In the genomic region with DNA sequence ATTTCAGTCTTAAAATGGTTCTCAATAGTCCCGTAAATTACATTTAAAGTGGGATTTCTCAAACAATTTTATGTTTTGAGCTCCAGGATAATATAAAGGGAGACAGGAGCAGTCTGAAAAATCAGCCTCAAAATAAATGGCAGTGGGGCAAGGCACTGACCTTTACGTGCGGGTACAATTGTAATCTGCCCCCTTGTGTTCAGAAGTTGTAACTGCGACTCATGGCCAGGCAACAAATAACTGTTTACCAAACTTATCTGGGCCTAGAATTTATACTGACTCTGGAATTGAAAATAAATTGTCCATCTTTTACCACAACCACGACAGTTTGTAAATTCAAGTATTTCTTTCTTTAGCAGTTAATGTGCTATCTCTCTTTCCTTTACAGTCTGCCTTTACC, we compare ENCODE assay signal across 10 mouse cellular contexts. TPM values are rescaled to one million over a fixed set of nuclear protein-coding genes. Genes with fewer than 3 reads are reported as not detected.
A peak's percentile ranks its signal among the peaks of the same experiment; 100 is the strongest.
DNase-seq lines count a peak whose midpoint lies in the region; ATAC-seq and TF ChIP-seq lines count a peak whose summit lies in the region.
"Had no signal": no experiment of that assay in that cellular context is flagged by ENCODE, and none has a peak within 500 bp of the region (broad histone marks: within the 10 kb centered on the region; RNA-seq: fewer than 3 reads in every experiment).

No protein-coding gene starts in this region.

- ATAC-seq in liver, embryonic 11.5 days (replicated peaks; ENCODE audit: low FRiP score), result no peak
- no peak for ATAC-seq in Patski
- no peak for ATAC-seq in erythroid progenitor cell, adult 5-6 weeks (replicated peaks; ENCODE audit: low FRiP score, poor library complexity, severe bottlenecking)

- no peak overlapping the region for H3K4me3 ChIP-seq in liver, adult 2 months (ENCODE audit: insufficient read depth, low read depth, low read length)
- H3K4me3 ChIP-seq in liver, embryonic 11.5 days (ENCODE audit: low read depth, low read length), result no peak overlapping the region

- CTCF ChIA-PET in Patski (lab: Charles Lee), result no interaction called here

- H3K4me2 ChIP-seq in liver, embryonic 11.5 days, result no peak overlapping the region

- no peak overlapping the region for H3K27ac ChIP-seq in liver, adult 2 months (replicated peaks; ENCODE audit: insufficient read depth, low read depth, low read length)
- no peak overlapping the region for H3K27ac ChIP-seq in liver, embryonic 11.5 days (ENCODE audit: low read depth, low read length)

- WGBS in liver, adult 2 months, result 8% methylated on average over 5 of the region's 5 CpGs
- 20% methylated on average over 5 of the region's 5 CpGs for WGBS in liver, embryonic 11.5 days

- DNase-seq in cerebellum, adult 18-20 months, result peak; percentile 10 to 15
- DNase-seq in cerebellum, adult 11 months, result no peak
- peak; percentile 43 for DNase-seq in liver, adult 2 months (ENCODE audit: extremely low read depth, low read depth, low spot score)
- no peak for DNase-seq in liver, embryonic 11.5 days (ENCODE audit: low spot score)
- DNase-seq in Patski (ENCODE audit: low read depth, low spot score), result no peak
- peak; percentile 20 for DNase-seq in hindlimb bud, embryonic 11.5 days (ENCODE audit: extremely low spot score, low read depth, low spot score)
- no peak for DNase-seq in right cerebral cortex, adult 18-20 months

- H3K4me1 ChIP-seq in liver, adult 2 months (ENCODE audit: control insufficient read depth, insufficient read depth, low read length), result peaks cover 3% of the 10 kb centered on the region
- no peaks in the 10 kb centered on the region for H3K4me1 ChIP-seq in liver, embryonic 11.5 days (replicated peaks; ENCODE audit: control insufficient read depth, insufficient read depth, low read length)

- no peaks in the 10 kb centered on the region for H3K27me3 ChIP-seq in liver, adult 2 months (ENCODE audit: control insufficient read depth, insufficient read depth, low read length)
- H3K27me3 ChIP-seq in liver, embryonic 11.5 days (replicated peaks; ENCODE audit: control insufficient read depth, insufficient read depth, low read length), result no peaks in the 10 kb centered on the region
- peaks cover 17% of the 10 kb centered on the region for H3K27me3 ChIP-seq in Patski

- TF ChIP-seq POLR2A in liver, adult 2 months (IDR thresholded peaks at IDR 0.05; ENCODE audit: extremely low read depth, insufficient read depth, low read length), result no peak

- peak; percentile 53 for TF ChIP-seq CTCF in liver, adult 2 months (IDR thresholded peaks at IDR 0.05; ENCODE audit: low read depth, low read length)
- peak; percentile 81 for TF ChIP-seq CTCF in Patski (IDR thresholded peaks at IDR 0.05)

- POLR2A ChIA-PET in Patski (lab: Charles Lee), result no interaction called here

- no peaks in the 10 kb centered on the region for H3K79me2 ChIP-seq in liver, adult 2 months (ENCODE audit: control insufficient read depth, insufficient read depth, low read length)

- no peaks in the 10 kb centered on the region for H3K36me3 ChIP-seq in liver, adult 2 months (ENCODE audit: control insufficient read depth, insufficient read depth, low read length)
- no peaks in the 10 kb centered on the region for H3K36me3 ChIP-seq in liver, embryonic 11.5 days (ENCODE audit: control insufficient read depth, insufficient read depth, low read length)

- no peak overlapping the region for H3K9ac ChIP-seq in liver, adult 2 months (ENCODE audit: low read depth, low read length)
- no peak overlapping the region for H3K9ac ChIP-seq in liver, embryonic 11.5 days (ENCODE audit: low read depth, low read length)

- H3K9me3 ChIP-seq in liver, embryonic 11.5 days (ENCODE audit: control insufficient read depth, low read length), result no peaks in the 10 kb centered on the region

- in situ Hi-C loops in Patski (cut with MboI; ENCODE audit: low pct_unique_long_range_greater_than_20kb), result no loop called here

RNA-seq across cellular contexts. Expression of gene Krtap19-1, which starts 17.8 kb away (rescaled TPM):
- total RNA-seq in liver, adult 2 months (2014; rRNA removed), result not detected in 2 replicates
- not detected in 2 replicates for polyA plus RNA-seq in liver, adult 2 months (2012; rRNA removed)
- not detected in 2 replicates for polyA plus RNA-seq in liver, embryonic 11.5 days (2014; fragmentation: Nextera tagmentation; extraction: Ambion mirVana)
- not detected for polyA plus RNA-seq in Patski (2021)
- total RNA-seq in erythroid progenitor cell, adult 5-6 weeks (2015; ENCODE audit: low replicate concordance), result not detected in 2 replicates
- total RNA-seq in erythroid progenitor cell, adult 5-6 weeks (2017; ENCODE audit: low replicate concordance), result not detected in 2 replicates
- total RNA-seq: hematopoietic stem cell, adult 5-6 weeks; neutrophil, adult 5-6 weeks had no signal

RNA-seq across cellular contexts. Expression of gene Krtap19-2, which starts 22.6 kb away (rescaled TPM):
- not detected in 2 replicates for total RNA-seq in liver, adult 2 months (2014; rRNA removed)
- polyA plus RNA-seq in liver, adult 2 months (2012; rRNA removed), result not detected in 2 replicates
- not detected in 2 replicates for polyA plus RNA-seq in liver, embryonic 11.5 days (2014; fragmentation: Nextera tagmentation; extraction: Ambion mirVana)
- polyA plus RNA-seq in Patski (2021), result not detected
- total RNA-seq in erythroid progenitor cell, adult 5-6 weeks (2015; ENCODE audit: low replicate concordance), result not detected in 2 replicates
- total RNA-seq in erythroid progenitor cell, adult 5-6 weeks (2017; ENCODE audit: low replicate concordance), result not detected in 2 replicates
- total RNA-seq: hematopoietic stem cell, adult 5-6 weeks; neutrophil, adult 5-6 weeks had no signal

RNA-seq across cellular contexts. Expression of gene Krtap14, which starts 25.5 kb away (rescaled TPM):
- not detected in 2 replicates for total RNA-seq in liver, adult 2 months (2014; rRNA removed)
- not detected in 2 replicates for polyA plus RNA-seq in liver, adult 2 months (2012; rRNA removed)
- polyA plus RNA-seq in liver, embryonic 11.5 days (2014; fragmentation: Nextera tagmentation; extraction: Ambion mirVana), result not detected in 2 replicates
- polyA plus RNA-seq in Patski (2021), result not detected
- total RNA-seq in erythroid progenitor cell, adult 5-6 weeks (2015; ENCODE audit: low replicate concordance), result not detected in 2 replicates
- total RNA-seq in erythroid progenitor cell, adult 5-6 weeks (2017; ENCODE audit: low replicate concordance), result not detected in 2 replicates
- total RNA-seq: hematopoietic stem cell, adult 5-6 weeks; neutrophil, adult 5-6 weeks had no signal

RNA-seq across cellular contexts. Expression of gene Krtap19-3, which starts 26.4 kb away (rescaled TPM):
- not detected in 2 replicates for total RNA-seq in liver, adult 2 months (2014; rRNA removed)
- polyA plus RNA-seq in liver, adult 2 months (2012; rRNA removed), result not detected in 2 replicates
- polyA plus RNA-seq in liver, embryonic 11.5 days (2014; fragmentation: Nextera tagmentation; extraction: Ambion mirVana), result not detected in 2 replicates
- not detected for polyA plus RNA-seq in Patski (2021)
- not detected in 2 replicates for total RNA-seq in erythroid progenitor cell, adult 5-6 weeks (2015; ENCODE audit: low replicate concordance)
- total RNA-seq in erythroid progenitor cell, adult 5-6 weeks (2017; ENCODE audit: low replicate concordance), result not detected in 2 replicates
- total RNA-seq: hematopoietic stem cell, adult 5-6 weeks; neutrophil, adult 5-6 weeks had no signal

RNA-seq across cellular contexts. Expression of gene Krtap15, which starts 31.4 kb away (rescaled TPM):
- not detected in 2 replicates for total RNA-seq in liver, adult 2 months (2014; rRNA removed)
- polyA plus RNA-seq in liver, adult 2 months (2012; rRNA removed), result not detected in 2 replicates
- polyA plus RNA-seq in liver, embryonic 11.5 days (2014; fragmentation: Nextera tagmentation; extraction: Ambion mirVana), result 0.22 TPM in 1 of 2 replicates, not detected in the other
- not detected for polyA plus RNA-seq in Patski (2021)
- total RNA-seq in erythroid progenitor cell, adult 5-6 weeks (2015; ENCODE audit: low replicate concordance), result not detected in 2 replicates
- total RNA-seq in erythroid progenitor cell, adult 5-6 weeks (2017; ENCODE audit: low replicate concordance), result not detected in 2 replicates
- total RNA-seq: hematopoietic stem cell, adult 5-6 weeks; neutrophil, adult 5-6 weeks had no signal

Comparison
In these comparisons a context has a peak if more than half of its experiments do, and no peak if none do; other contexts are left out.
1. DNase-seq: peak in cerebellum, adult 18-20 months (2 of 2), liver, adult 2 months (single experiment) and hindlimb bud, embryonic 11.5 days (single experiment); none in cerebellum, adult 11 months (single experiment), liver, embryonic 11.5 days (single experiment), Patski (single experiment) and right cerebral cortex, adult 18-20 months (single experiment).